Mouse (Mus musculus) CD4-positive naive resting alpha-beta T cell, adult 76 days (primary cell): ENCODE results near the gene Syne1. TPM values are rescaled to one million over a fixed set of nuclear protein-coding genes. Genes with fewer than 3 reads are reported as not detected.

ENCODE experiments used
- total RNA-seq: library from RNA; stranded (reverse); gene quantifications from one replicate; pipeline ENCODE4 v1.2.4, GENCODE M21; 2023

Gene Syne1
- total RNA-seq = 100 TPM

DNA sequence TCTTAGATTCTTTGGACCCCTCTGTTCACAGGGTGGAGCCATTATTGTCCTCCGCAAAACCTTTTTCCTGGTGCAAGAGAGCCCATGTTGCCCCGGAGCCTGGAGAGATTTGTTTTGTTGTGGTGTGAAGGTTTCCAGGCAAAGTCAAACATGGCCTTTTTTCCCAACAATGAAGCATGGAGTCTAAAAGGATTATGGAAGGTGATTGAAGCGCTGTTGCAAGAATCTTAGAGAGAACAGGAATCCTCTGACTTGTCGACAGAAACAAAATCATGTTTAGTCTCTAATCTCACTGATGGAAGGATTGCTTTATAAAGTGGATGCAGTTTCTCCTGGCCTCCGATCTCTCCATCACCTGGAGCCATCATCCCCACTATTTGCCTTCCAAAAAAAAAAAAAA is at the start of gene Syne1:
TSS of gene Syne1 (minus strand) at position 101 of the 400 bp plus-strand sequence.

GRCm38 (mm10) chr10:5593464-5593863 is 42.2 kb upstream of the Syne1 start, which contains the start of gene Myct1:
Myct1 (plus strand) TSS chr10:5593775.

GRCm38 (mm10) chr10:5068676-5069265 is 482.5 kb downstream of the Syne1 start, which contains the start of gene Gm10097:
Gm10097 (plus strand) TSS chr10:5069192.

Other genes with a start within 250 kb of the Syne1 start
- gene Myct1, start 42.3 kb upstream of the Syne1 start, total RNA-seq = not detected
- gene Vip, start 87.7 kb upstream of the Syne1 start, total RNA-seq = not detected